Mouse (Mus musculus) small intestine, adult 10 weeks (tissue): ENCODE results near the gene Olfr741. TPM values are rescaled to one million over a fixed set of nuclear protein-coding genes. Genes with fewer than 3 reads are reported as not detected.

ENCODE experiments used
- polyA plus RNA-seq: library from polyadenylated mRNA; stranded (reverse); fragments of 350-450 nt; fragmentation: Illumina TruSeq; extraction: RNeasy Lipid Tissue Mini Kit (QIAGEN cat#74804); gene quantifications from one replicate; pipeline ENCODE4 v1.2.3, GENCODE M21; 2014; ENCODE audit warnings: low replicate concordance

Olfr741 gene
- polyA plus RNA-seq: not detected

GRCm38 (mm10) chr14:50472438-50472837 lies at the start of gene Olfr741:
Olfr741 (plus strand) TSS chr14:50472738.

GRCm38 (mm10) chr14:50445245-50445644 lies 27.3 kb upstream of the Olfr741 start, which contains the start of gene Olfr740:
Olfr740 (plus strand) TSS chr14:50445545.

GRCm38 (mm10) chr14:50503300-50503699 lies 30.8 kb downstream of the Olfr741 start, which contains the start of gene Olfr742:
Olfr742 (plus strand) TSS chr14:50503600.

GRCm38 (mm10) chr14:50521539-50521938 lies 49.0 kb downstream of the Olfr741 start, which contains the start of gene Olfr743:
Olfr743 (plus strand) TSS chr14:50521839.

Other genes starting within 250 kb of the Olfr741 start
- not detected for gene Olfr731, start 230.9 kb upstream of the Olfr741 start, polyA plus RNA-seq
- not detected for gene Olfr732, start 188.5 kb upstream of the Olfr741 start, polyA plus RNA-seq
- not detected for gene Olfr733, start 171.2 kb upstream of the Olfr741 start, polyA plus RNA-seq
- not detected for gene Olfr734, start 146.0 kb upstream of the Olfr741 start, polyA plus RNA-seq
- not detected for gene Olfr735, start 123.9 kb upstream of the Olfr741 start, polyA plus RNA-seq
- gene Tlr11, start 114.8 kb upstream of the Olfr741 start, polyA plus RNA-seq: 2.8 TPM
- gene Olfr736, start 91.6 kb upstream of the Olfr741 start, polyA plus RNA-seq: not detected
- not detected for gene Olfr738, start 65.2 kb upstream of the Olfr741 start, polyA plus RNA-seq
- not detected for gene Olfr739, start 54.1 kb upstream of the Olfr741 start, polyA plus RNA-seq
- gene Olfr740, start 27.2 kb upstream of the Olfr741 start, polyA plus RNA-seq: not detected
- gene Olfr742, start 30.9 kb downstream of the Olfr741 start, polyA plus RNA-seq: not detected
- gene Olfr743, start 49.1 kb downstream of the Olfr741 start, polyA plus RNA-seq: not detected
- gene Olfr744, start 142.1 kb downstream of the Olfr741 start, polyA plus RNA-seq: not detected
- gene Olfr745, start 166.7 kb downstream of the Olfr741 start, polyA plus RNA-seq: not detected
- gene Olfr746, start 174.3 kb downstream of the Olfr741 start, polyA plus RNA-seq: not detected
- not detected for gene Olfr747, start 220.5 kb downstream of the Olfr741 start, polyA plus RNA-seq
- gene Olfr748, start 234.6 kb downstream of the Olfr741 start, polyA plus RNA-seq: not detected